Mouse (Mus musculus): ENCODE results near the gene Pacsin1. TPM values are rescaled to one million over a fixed set of nuclear protein-coding genes. Genes with fewer than 3 reads are reported as not detected.

The Pacsin1 gene
- total RNA-seq (2021) = under 1 TPM; 0.20 to 0.21 TPM
- long read RNA-seq, experiment 1, partial matches to known transcripts = 0 of 1 reads
- long read RNA-seq, experiment 1, other reads (novel, unspliced or antisense) = 1 of 1 reads
- long read RNA-seq, experiment 2, full-length matches to known transcripts = 1 of 1 reads
- long read RNA-seq, experiment 2, partial matches to known transcripts = 0 of 1 reads
- long read RNA-seq, experiment 2, other reads (novel, unspliced or antisense) = 0 of 1 reads

DNA sequence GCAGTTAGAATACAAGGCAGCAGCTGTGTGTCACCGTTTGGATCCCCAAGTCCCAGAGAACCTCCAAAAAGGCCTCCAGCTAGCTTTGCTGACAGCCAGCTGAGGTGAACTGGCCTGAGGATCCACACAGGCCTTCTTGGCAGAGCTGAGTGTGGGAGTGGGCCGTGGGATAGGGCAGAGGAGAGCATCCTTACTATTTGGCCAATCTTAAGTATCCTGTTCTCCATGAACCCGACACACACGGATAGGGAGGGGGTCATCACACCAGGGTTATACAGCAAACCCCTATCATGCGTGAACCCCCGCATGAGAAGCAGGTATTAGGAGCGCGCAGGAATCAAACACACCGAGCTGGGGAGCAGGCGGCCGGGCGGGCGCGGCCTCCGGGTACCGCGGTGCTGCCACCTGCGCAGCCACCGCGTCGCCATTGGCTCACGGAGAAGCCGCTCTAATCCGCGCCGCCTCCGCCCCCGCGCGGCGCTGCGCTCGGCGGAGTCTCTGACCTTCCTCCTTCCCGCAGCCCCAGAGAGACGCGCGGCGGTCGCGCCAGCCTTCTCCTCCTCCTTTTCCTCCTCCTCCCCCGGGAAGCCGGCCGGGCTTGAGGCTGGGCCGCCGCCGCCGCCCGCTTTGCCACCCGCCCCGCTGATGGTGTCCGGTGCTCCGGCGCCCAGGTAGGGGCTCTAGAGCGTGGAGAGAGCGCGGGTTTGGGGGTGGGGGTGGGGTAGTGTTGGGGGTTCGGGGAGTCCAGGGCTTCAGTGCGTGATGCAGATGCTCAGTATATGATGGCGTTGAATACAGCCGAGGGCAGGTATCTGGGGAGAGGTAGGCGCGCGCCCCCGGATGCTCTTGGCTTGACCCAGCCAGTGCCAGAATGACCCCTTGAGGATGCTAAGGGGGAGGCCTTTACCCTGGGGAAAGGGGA, at the start of gene Pacsin1:
Gene Pacsin1 (plus strand): TSS at position 421 of the 922 bp plus-strand sequence.
- DNase-seq = peak; percentile 35

DNA sequence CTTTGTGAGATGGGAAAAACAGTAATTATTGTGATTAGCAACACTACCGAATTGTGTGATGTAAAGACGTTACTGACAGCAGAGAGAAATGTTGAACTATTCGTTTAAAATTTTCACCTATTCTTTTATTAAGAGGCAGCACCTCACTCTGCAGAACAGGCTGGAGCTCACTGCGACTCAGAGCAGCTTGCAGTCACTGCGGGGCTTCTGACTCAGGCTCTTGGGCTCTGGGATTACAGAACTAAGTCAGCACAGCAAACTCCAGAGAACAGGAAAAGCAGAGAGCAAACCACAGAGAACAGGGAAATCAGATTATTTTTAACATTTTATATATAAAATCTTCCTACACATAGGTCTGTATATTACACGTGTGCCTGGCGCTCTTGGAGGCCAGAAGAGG, 45.7 kb upstream of the Pacsin1 start:
- no peak for DNase-seq

DNA sequence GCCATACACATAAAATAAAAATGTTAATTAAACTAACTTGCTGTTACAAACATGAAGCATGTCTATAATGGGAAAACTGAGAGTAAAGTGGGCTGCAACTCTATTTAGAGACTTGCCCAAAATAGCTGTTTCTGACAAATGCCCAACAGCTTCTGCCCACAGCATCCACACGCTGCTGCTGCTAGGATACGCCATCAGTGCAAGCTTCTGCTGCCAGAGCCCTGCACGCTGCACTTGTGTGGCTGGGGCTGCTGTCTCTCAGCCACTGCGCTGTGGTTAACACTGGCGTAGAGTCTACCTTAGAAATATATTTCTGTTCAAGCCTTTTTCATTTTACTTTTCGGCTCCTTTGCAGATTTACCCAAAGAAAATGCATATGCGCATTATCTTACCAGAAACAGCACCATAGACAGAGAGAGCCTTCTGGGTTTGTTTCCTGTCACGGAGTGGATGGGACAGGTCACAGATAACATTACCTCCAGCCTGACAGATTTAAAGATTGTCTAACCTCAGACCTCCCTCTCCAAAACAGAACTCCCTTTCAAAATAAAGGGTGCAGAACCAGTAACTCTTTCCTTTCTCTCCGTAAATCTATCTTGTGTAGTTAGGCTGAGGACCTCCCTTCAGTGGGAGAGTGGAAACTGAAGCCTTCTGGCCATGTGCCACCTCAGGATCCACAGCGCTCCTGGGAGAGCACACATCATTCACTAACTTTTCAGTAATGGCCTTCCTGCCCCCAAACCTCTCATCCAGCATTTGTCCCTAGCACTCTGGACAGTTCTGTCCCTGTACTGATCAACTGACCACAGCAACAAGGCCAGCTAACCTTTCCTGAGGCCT, 44.4 kb upstream of the Pacsin1 start:
- no peak for DNase-seq

DNA sequence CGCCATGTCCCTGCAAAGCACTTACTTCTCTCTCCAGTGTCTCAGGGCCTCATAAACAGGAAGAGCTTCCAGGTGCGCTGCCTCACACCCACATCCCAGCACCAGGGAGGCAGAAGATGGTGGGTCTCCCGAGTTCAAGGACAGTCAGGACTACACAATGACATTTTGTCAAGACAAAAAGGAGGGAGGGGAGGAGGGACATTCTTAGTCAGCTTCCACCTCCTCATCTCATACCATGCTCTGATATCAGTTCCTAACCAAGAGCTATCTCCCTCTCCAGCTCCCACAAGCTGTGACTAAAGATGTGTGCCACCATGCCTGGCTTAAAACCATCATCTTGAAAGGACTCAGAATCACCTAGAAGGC, 43.8 kb upstream of the Pacsin1 start:
- DNase-seq = no peak

DNA sequence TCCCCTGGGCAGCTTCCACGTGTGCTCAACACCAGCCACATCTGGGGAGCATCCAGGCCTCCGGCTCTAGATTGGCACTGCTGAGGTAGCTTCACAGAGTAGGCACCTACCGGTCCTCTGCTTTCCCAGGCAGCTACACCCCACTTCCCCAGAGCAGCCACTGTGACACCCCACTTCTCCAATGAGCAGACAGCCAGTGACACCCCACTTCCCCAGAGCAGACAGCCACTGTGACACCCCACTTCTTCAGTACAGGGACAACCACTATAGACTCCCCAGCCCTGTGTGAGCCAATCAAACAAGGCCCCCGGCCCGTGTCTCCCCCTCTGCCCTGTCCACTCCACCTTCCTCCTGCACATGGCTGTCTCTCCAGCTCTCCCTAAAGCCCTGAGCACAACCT, 43.3 kb upstream of the Pacsin1 start:
- DNase-seq = no peak

DNA sequence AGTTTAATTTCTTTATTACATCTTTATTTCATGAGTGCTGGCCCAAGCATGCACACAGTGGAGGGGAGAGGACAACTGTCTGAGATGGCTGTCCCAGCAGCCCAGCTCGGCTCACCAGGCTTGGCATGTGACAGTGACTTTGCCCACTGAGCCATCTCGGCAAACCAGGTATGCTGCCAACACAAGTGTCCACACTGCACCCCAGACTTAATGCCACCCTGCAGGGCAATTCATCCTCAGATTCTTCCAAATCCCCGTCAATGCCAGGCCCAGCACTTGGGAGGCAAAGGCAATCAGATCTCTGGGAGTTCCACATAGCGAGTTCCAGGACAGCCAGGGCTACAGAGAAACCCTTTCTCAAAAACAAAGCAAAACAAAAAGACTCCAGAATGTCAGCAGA, 42.3 kb upstream of the Pacsin1 start:
- no peak for DNase-seq

DNA sequence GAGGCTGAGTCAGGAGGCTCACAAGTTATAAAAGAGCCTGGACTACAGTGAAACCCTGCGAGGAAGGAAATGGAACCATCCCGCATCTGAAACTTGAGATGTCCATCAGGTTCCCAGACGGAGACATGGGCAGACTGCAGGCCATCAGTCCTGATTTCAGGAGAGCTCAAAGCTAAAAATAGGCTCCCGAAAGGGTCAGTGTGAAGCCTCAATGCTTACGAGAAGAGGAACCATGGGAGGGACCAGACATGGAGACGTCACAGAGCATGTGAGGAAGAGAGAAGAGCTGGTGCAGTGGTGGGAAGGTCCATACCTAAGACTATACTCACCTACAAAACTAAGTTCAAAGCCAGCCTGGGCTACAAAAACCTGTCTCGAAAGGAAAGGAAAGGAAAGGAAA, 39.9 kb upstream of the Pacsin1 start:
- peak; percentile 63 for DNase-seq

DNA sequence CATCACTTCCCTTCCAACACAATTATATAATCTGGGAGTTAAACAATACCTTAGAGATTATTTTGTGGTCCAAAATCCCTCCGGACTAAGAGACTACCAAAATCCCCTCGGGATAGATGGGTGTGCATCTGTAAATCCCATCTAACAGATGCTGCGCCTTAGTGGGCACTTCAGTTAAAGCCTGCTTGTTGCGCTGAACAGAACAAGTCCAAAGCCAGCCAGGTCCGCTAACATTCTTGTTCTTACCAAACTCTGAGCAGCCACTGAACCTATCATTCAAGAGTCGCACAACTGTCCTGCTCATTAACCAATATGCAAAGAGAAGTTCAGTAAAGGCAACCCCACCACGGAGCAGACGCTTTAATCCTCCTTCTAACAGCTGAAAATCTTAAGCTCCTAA, 34.1 kb upstream of the Pacsin1 start:
- DNase-seq = no peak

DNA sequence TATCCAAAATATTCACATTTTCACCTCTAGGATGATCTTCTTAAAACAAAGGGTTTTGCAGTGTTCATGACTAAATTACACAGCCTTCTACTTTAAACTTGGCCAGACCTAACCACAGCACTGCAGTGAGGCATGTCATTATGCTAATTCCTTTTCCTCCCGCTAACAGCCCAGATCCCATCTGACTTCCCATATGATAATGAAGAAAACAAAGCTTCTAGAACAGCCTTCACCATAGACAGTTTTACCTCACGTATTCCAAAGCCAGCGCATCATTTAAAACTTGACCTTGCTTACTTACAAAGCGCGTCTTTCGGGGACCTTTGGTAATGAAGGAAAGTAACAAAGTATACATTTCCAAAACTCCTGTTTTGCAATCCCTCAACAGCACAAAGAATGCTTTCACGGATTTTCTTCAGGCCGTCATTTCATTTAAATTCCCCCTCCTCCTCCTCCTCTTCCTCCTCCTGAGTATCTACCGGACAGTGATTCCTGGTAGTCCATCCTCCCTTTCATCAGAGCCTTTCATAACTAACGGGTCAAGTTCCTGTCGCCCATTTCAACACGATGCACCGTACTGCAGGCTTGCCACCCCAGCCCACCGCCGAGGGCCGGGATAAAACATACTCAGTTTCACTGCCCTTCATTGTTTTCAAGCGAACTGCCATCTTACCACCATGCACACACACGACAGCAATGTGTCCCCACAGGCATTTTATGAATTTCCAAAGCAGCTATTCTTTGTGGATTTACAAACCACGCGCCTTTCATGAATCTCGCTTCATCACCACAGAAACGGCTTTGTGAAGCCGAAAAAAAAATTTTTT, 33.4 kb upstream of the Pacsin1 start:
- DNase-seq = no peak

DNA sequence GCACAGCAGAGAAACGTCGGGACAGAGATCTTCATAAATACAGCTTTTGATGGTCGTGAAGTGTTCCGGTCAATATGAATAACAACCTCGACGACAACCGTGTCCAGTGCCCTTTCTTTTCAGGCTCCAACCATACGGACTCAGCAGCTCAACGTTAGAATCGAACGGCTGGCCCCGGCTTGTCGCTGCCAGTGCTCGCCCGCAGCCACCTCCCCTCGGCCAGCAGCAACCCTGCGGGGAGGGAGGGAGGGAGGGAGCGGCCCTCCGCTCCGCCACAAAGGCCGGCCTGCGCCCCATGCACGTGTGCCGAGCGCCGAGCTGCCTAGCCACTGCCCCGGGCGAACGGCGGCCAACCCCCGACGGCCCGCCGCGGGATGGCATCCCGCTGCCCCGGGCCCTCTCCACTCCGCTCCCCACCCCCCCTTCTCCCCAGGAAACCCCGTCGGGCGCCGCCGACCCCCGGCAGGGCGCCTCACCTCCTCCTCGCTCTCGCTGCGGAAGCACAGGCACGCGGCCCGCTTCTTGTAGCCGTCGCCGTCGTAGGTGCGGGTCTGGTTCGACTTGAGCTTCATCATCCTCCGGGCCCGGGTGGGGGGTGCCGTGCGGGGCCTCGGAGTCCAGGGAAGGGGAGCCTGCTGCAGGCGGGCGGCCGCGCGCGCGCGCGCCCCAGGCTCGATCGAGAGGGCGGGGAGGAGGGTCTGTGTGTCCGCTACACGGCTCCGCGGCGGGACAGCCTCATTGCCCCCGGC, 32.5 kb upstream of the Pacsin1 start:
- DNase-seq = peak; percentile 34

DNA sequence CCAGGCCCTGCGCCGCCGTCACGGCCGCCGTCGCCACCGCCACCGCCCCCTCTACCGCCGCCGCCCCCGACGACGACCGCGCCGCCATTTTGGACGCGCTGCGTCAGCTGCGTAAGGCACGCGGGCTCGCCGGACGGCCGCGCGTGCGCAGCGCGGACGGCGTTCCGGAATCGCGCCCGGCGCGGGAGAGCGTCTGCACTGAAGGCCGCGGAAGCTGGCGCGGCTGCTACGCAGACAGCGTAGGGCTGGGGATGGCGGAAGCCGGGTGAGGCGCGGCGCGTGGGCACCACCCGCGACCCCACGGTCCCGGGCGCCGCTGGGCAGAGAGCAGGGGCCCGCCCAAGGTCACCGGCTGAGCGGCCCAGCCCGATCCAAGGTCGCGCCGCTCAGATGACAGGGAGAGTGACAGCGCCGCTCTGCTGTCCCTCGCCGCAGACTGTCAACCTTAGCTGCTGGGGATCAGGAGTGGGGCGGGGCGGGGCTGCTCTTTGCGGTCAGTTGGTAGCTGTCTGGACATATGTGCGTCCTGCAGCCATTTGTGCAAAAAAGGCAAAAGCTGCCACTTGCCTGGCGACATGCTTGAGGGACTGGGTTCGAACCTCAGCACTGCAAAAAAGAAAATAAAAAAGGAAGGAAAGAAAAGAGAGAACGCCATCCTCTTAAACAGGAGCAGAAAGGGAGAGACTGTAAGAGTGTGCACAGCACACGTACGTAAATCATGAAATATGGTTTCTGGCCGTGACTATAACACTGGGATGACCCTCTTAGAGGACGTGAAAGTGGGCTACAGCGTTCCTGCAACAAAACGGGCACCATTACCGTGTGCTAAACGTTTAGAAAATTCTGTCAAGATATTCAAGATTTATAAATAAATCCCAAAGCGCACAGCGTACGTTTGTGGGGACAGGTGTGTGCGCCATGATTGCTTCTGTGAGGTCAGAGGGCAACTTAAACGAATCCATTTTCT, 31.7 kb upstream of the Pacsin1 start, which contains the start of gene Nudt3:
Gene Nudt3 (minus strand): TSS at position 136 of the 967 bp plus-strand sequence.
- peak; percentile 89 for DNase-seq

DNA sequence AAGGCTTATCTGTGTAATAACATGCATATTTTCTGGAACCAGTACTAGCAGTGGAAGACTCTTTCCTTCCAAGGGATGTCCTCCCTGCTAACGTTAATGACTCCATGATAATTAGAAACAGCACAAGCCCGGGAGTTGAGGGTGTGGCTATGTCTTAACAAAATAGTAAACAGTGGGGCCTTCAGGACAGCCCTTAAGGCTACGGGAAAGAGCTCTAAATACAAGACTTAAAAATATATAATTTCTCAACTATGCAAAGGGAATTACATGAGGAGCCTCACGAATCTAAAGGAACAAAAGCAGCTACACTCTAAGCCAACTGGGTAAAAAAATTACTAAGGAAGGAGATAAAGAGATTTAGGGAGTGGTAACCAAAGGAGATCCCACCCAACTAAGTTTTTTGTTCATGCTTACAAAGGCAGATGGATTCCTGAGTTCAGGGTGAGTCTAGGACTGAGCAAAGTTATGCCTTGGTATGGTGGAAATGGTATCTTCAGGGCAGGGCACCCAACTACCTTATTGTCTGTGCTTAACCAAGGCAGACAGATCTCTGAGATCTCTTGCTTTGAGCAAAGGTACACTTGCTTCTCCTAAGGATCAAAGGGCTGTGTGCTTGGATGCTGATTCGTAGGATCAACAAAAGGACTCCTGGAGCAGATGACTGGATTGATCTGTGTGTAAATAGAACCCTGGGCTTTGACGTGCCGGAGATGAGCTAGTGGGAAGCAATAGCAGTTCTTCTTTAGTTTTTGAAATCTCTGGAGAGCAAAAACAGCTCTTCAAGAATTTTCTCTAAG, 29.7 kb upstream of the Pacsin1 start:
- no peak for DNase-seq

DNA sequence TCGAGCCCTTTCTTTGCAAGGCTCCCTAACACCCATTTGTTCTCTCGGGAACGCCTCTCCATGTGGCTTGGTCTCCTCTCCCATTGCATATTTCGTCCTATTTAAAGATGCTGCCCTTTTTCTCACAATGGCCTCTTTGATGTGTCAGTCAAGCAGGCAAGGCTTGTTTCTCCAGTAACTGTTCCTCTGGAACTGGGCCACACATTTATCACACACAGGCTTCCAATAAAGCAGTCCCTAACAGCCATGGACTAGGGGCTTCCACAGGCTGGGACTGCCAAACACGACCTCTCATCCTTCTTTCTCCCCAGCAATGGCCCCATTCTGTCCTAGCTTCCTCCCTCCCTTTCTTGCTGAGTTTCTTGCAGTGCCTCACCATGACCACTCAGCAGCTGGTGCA, 28.6 kb upstream of the Pacsin1 start:
- DNase-seq = no peak

DNA sequence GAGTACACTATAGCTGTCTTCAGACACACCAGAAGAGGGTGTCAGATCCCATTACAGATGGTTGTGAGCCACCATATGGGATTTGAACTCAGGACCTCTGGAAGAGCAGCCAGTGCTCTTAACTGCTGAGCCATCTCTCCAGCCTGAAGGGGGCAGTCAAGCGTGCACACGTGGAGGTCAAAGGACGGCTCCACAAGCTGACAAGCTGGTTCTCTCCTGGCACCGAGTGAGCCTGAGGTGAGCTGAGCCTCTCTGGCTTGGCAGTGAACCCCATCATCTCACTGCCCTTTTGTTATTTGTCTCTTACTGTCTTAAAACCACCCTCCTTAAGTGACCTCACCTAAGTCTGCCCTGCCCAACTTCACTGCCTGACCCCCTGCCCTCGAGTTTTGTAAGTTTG, 27.9 kb upstream of the Pacsin1 start:
- DNase-seq = no peak

DNA sequence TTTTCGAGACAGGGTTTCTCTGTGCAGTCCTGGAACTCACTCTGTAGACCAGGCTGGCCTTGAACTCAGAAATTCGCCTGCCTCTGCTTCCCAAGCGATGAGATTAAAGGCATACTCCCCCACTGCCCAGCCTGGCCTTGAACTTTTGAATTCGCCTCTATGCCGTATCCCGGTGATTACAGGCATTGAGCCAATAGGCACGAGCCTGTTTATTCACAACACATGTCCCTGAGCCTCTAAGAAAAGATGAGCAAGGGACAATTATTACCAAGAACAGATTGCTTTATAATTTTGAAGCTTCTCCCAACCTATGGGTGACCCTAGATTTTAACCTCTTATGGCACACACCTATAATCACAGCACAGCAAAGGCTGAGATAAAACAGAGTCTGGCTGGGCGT, 26.9 kb upstream of the Pacsin1 start:
- no peak for DNase-seq

DNA sequence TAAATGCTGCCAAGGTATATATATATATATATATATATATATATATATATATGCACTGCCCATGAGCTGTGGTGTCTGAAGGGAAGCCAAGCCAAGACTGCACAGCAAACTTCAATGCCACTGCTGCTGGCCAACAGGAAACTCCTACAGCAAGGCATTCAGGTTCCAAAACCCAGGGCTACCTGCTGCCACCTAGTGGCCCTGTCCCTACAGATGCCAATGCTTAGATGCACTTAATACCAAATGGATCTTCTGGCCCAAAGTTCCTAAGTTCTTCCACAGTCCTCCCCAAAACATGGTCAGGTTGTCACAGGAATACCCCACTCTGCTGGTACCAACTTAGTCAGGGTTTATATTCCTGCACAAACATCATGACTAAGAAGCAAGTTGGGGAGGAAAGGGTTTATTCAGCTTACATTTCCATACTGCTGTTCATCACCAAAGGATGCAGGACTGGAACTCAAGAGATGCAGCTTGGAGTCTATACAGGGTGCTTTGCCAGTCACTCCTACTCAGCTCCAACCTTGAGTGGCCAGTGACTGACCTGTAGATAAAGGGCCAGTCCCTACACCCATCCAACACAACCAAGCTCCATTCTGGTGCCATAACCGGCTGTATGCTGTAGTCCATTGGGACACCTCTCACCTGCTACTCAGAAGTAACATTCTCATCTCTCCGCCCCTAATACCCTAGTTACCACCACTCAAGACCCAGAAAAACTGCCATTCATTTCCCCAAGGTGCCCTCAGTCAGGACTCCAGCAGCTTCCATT, 25.9 kb upstream of the Pacsin1 start:
- peak; percentile 54 for DNase-seq

DNA sequence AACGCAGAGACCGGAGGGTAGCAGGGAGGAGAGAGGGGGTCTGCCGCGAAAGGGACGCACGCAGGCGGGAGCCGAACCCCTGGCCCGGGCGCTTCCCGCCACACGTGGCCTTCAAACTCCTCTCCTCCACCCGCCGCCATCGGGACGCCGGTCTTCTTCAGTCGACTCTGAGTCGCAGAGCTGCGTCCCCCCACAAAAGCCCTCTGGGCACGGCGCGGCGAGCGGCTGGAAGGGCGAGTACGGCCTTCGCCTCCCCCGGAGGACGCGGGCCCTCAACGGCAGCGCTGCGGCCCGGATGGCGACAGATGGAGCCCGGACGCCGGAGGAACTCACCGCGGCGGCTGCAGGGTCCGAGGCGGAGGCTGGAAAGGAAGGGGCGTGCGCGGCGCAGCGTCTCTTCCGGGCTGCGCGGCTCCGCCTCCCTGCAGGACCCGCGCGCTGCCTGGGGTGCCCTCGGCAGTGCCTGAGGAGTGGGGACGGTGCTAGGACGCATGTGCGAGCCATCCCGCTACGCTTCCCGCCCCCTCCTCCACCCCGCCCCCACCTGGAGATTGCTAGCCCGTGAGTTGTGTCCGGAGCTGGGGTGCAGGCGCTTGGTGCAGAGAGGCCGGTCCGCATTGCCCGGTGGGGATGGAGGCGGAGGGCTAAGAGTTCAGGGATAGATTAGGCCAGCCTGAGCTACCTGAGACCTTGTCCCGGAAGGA, 20.3 kb upstream of the Pacsin1 start, which contains the start of gene RPS10-NUDT3:
Gene RPS10-NUDT3 (minus strand): TSS at position 352 of the 704 bp plus-strand sequence.
- peak; percentile 86 for DNase-seq
